Comparison of ENCODE assay signal across 14 mouse cellular contexts in genomic region chr11:113610266-113610665, GRCm38 (mm10). TPM values are rescaled to one million over a fixed set of nuclear protein-coding genes. Genes with fewer than 3 reads are reported as not detected.
DNase-seq lines count a peak whose midpoint lies in the region; ATAC-seq and TF ChIP-seq lines count a peak whose summit lies in the region.
"Had no signal": no experiment of that assay in that cellular context is flagged by ENCODE, and none has a peak within 500 bp of the region (broad histone marks: within the 10 kb centered on the region; RNA-seq: fewer than 3 reads in every experiment).

No protein-coding gene starts in this region.

- WGBS in heart, embryonic 10.5 days, result 81% methylated on average over 5 of the region's 5 CpGs
- WGBS in lung, embryonic 14.5 days, result 48% methylated on average over 5 of the region's 5 CpGs
- WGBS in liver, embryonic 16.5 days (ENCODE audit: insufficient replicate concordance), result 28% methylated on average over 5 of the region's 5 CpGs

- peak; percentile 42 for DNase-seq in heart, postnatal 4 days
- no peak for DNase-seq in heart, embryonic 10.5 days (ENCODE audit: low spot score)
- DNase-seq in lung, embryonic 14.5 days, result peak; percentile 68
- DNase-seq in lung, postnatal 25 days (ENCODE audit: low spot score), result no peak
- DNase-seq in brain, embryonic 14.5 days (ENCODE audit: low read depth), result peak; percentile 76
- DNase-seq in left cerebral cortex, postnatal 14 days (ENCODE audit: low spot score in 2 of 2), result no peak
- DNase-seq in thymus, adult 18-20 months, result no peak
- DNase-seq: heart, adult 11 months; heart, postnatal 36 days; layer of hippocampus, adult 9-11 months; right cerebral cortex, adult 18-20 months had no signal

- no peaks in the 10 kb centered on the region for H3K36me3 ChIP-seq in heart, embryonic 10.5 days
- H3K36me3 ChIP-seq in lung, embryonic 14.5 days (ENCODE audit: insufficient read depth), result no peaks in the 10 kb centered on the region
- peaks cover 2% of the 10 kb centered on the region; the same call in 1 of the 2 replicates for H3K36me3 ChIP-seq in liver, embryonic 16.5 days (ENCODE audit: control insufficient read depth, insufficient read depth)
- H3K36me3 ChIP-seq: limb, embryonic 15.5 days had no signal

- H3K4me2 ChIP-seq in lung, embryonic 14.5 days, result no peak overlapping the region
- H3K4me2 ChIP-seq in liver, embryonic 16.5 days (ENCODE audit: low read depth, low read length), result no peak overlapping the region; the same call in 1 of the 2 replicates
- H3K4me2 ChIP-seq: limb, embryonic 15.5 days; midbrain, embryonic 11.5 days had no signal

- peaks cover 10% of the 10 kb centered on the region for H3K4me1 ChIP-seq in heart, embryonic 10.5 days
- H3K4me1 ChIP-seq in lung, embryonic 14.5 days (ENCODE audit: insufficient read depth), result peaks cover 13% of the 10 kb centered on the region
- peaks cover 4% of the 10 kb centered on the region for H3K4me1 ChIP-seq in liver, embryonic 16.5 days (ENCODE audit: control insufficient read depth, low read depth, low read length)

- ATAC-seq in lung, embryonic 14.5 days (ENCODE audit: insufficient read depth), result no peak
- ATAC-seq in liver, embryonic 16.5 days (ENCODE audit: low read depth), result no peak

- H3K4me3 ChIP-seq in heart, embryonic 10.5 days, result no peak overlapping the region
- H3K4me3 ChIP-seq in lung, embryonic 14.5 days (ENCODE audit: low read depth, low read length), result no peak overlapping the region
- H3K4me3 ChIP-seq in liver, embryonic 16.5 days (ENCODE audit: low read depth, low read length), result no peak overlapping the region
- H3K4me3 ChIP-seq: limb, embryonic 15.5 days had no signal

- TF ChIP-seq POLR2A in brain, embryonic 14.5 days (IDR thresholded peaks at IDR 0.05; ENCODE audit: borderline replicate concordance, extremely low read depth, insufficient read depth, insufficient read length, poor library complexity, severe bottlenecking), result no peak

- H3K27ac ChIP-seq in heart, embryonic 10.5 days, result no peak overlapping the region
- H3K27ac ChIP-seq in lung, embryonic 14.5 days (ENCODE audit: low read depth), result no peak overlapping the region
- peak overlapping the region; percentile 56 for H3K27ac ChIP-seq in liver, embryonic 16.5 days (ENCODE audit: low read length)
- H3K27ac ChIP-seq: limb, embryonic 15.5 days had no signal

- H3K27me3 ChIP-seq in heart, embryonic 10.5 days (ENCODE audit: insufficient read depth, poor library complexity, severe bottlenecking), result peaks cover 10% of the 10 kb centered on the region
- H3K27me3 ChIP-seq in lung, embryonic 14.5 days (ENCODE audit: insufficient read depth, low read length), result no peaks in the 10 kb centered on the region
- no peaks in the 10 kb centered on the region for H3K27me3 ChIP-seq in liver, embryonic 16.5 days (ENCODE audit: control insufficient read depth, insufficient read depth, low read depth, low read length)

- no peaks in the 10 kb centered on the region for H3K9me3 ChIP-seq in heart, embryonic 10.5 days
- no peaks in the 10 kb centered on the region for H3K9me3 ChIP-seq in lung, embryonic 14.5 days (ENCODE audit: low read depth, low read length)
- no peaks in the 10 kb centered on the region for H3K9me3 ChIP-seq in liver, embryonic 16.5 days (replicated peaks; ENCODE audit: control insufficient read depth, low read length)
- H3K9me3 ChIP-seq: limb, embryonic 15.5 days had no signal

- H3K9ac ChIP-seq in lung, embryonic 14.5 days, result no peak overlapping the region
- H3K9ac ChIP-seq in liver, embryonic 16.5 days (ENCODE audit: low read depth, low read length), result no peak overlapping the region
- H3K9ac ChIP-seq: limb, embryonic 15.5 days had no signal

- TF ChIP-seq CTCF in lung, embryonic 14.5 days (IDR thresholded peaks at IDR 0.05; ENCODE audit: low read depth), result no peak
- TF ChIP-seq CTCF in brain, embryonic 14.5 days (IDR thresholded peaks at IDR 0.05; ENCODE audit: borderline replicate concordance, extremely low read depth, insufficient read depth, insufficient read length), result no peak

- intact Hi-C loops in left cerebral cortex, postnatal 14 days (cut with DNase I), result loop anchor here (10.0 kb wide), 1 partner anchor 95 kb away; no protein-coding TSS in a partner anchor

RNA-seq across cellular contexts. Expression of gene Sstr2, which starts 8.9 kb away (rescaled TPM):
- not detected for total RNA-seq in heart, postnatal 4 days (2021)
- 0.74 and 1.1 TPM in 2 replicates for polyA plus RNA-seq in heart, embryonic 10.5 days (2016; fragmentation: Nextera tagmentation; extraction: Ambion mirVana)
- 1.4 and 2.0 TPM in 2 replicates for polyA plus RNA-seq in lung, embryonic 14.5 days (2014; fragmentation: Nextera tagmentation; extraction: Ambion mirVana)
- 29.0 and 67.3 TPM in 2 replicates for polyA plus RNA-seq in brain, embryonic 14.5 days (2012; rRNA removed)
- polyA plus RNA-seq in liver, embryonic 16.5 days (2015; fragmentation: Nextera tagmentation; extraction: Ambion mirVana), result 6.8 TPM in 2 replicates
- 10 to 100 TPM; 35.7 to 36.2 TPM for total RNA-seq in left cerebral cortex, postnatal 14 days (2021)
- total RNA-seq: heart, postnatal 36 days had no signal

RNA-seq across cellular contexts. Expression of gene Cog1, which starts 38.7 kb away (rescaled TPM):
- 10 to 100 TPM; 17.5 to 19.5 TPM for total RNA-seq in heart, postnatal 4 days (2021)
- polyA plus RNA-seq in heart, embryonic 10.5 days (2016; fragmentation: Nextera tagmentation; extraction: Ambion mirVana), result 23.2 and 23.3 TPM in 2 replicates
- polyA plus RNA-seq in lung, embryonic 14.5 days (2014; fragmentation: Nextera tagmentation; extraction: Ambion mirVana), result 28.4 and 28.8 TPM in 2 replicates
- polyA plus RNA-seq in brain, embryonic 14.5 days (2012; rRNA removed), result 53.0 and 59.8 TPM in 2 replicates
- polyA plus RNA-seq in liver, embryonic 16.5 days (2015; fragmentation: Nextera tagmentation; extraction: Ambion mirVana), result 10.7 and 11.0 TPM in 2 replicates
- 10 to 100 TPM; 36.8 to 38.7 TPM for total RNA-seq in left cerebral cortex, postnatal 14 days (2021)

RNA-seq across cellular contexts. Expression of gene Slc39a11, which starts 39.6 kb away (rescaled TPM):
- 1 to 10 TPM; 8.2 to 9.5 TPM for total RNA-seq in heart, postnatal 4 days (2021)
- polyA plus RNA-seq in heart, embryonic 10.5 days (2016; fragmentation: Nextera tagmentation; extraction: Ambion mirVana), result 23.0 and 26.6 TPM in 2 replicates
- 19.6 and 21.8 TPM in 2 replicates for polyA plus RNA-seq in lung, embryonic 14.5 days (2014; fragmentation: Nextera tagmentation; extraction: Ambion mirVana)
- polyA plus RNA-seq in brain, embryonic 14.5 days (2012; rRNA removed), result 22.1 and 24.3 TPM in 2 replicates
- polyA plus RNA-seq in liver, embryonic 16.5 days (2015; fragmentation: Nextera tagmentation; extraction: Ambion mirVana), result 13.4 and 14.1 TPM in 2 replicates
- 10 to 100 TPM; 13.9 to 15.3 TPM for total RNA-seq in left cerebral cortex, postnatal 14 days (2021)

Comparison
In these comparisons a context has a peak if more than half of its experiments do, and no peak if none do; other contexts are left out.
1. DNase-seq: peak in heart, postnatal 4 days (single experiment), lung, embryonic 14.5 days (single experiment) and brain, embryonic 14.5 days (single experiment); none in heart, embryonic 10.5 days (single experiment), lung, postnatal 25 days (single experiment), left cerebral cortex, postnatal 14 days (0 of 2) and thymus, adult 18-20 months (0 of 2).